Mouse (Mus musculus) heart, embryonic 13.5 days (tissue): ENCODE results near the gene Ube2f. TPM values are rescaled to one million over a fixed set of nuclear protein-coding genes. Genes with fewer than 3 reads are reported as not detected.
A peak's percentile ranks its signal among the peaks of the same experiment; 100 is the strongest.

Experiments
- ATAC-seq: fragments of 200-750 bp; cut with Nextera tagmentation; 2 replicates; pipeline ENCODE4 v1.8.0; 2017; ENCODE audit warnings: moderate TSS enrichment; ENCODE audit not compliant: insufficient number of reproducible peaks, low FRiP score, low TSS enrichment; ENCODE audit errors: extremely low read depth
- H3K27ac ChIP-seq: fragments of 300-500 bp; sonication (generic); replicated peaks from 2 replicates; pipeline ENCODE4 v1.5.1; 2015; ENCODE audit warnings: moderate library complexity, mild to moderate bottlenecking, inconsistent platforms
- H3K27me3 ChIP-seq: fragments of 300-500 bp; sonication (generic); replicated peaks from 2 replicates; pipeline ENCODE4 v1.6.1; 2015; ENCODE audit warnings: mild to moderate bottlenecking, inconsistent platforms
- H3K36me3 ChIP-seq: fragments of 300-500 bp; sonication (generic); 2 replicates; pipeline ENCODE4 v1.6.1; 2015; ENCODE audit warnings: mild to moderate bottlenecking, inconsistent platforms
- H3K4me1 ChIP-seq: fragments of 300-500 bp; sonication (generic); 2 replicates; pipeline ENCODE4 v1.6.1; 2015; ENCODE audit warnings: inconsistent platforms
- H3K4me2 ChIP-seq: fragments of 300-500 bp; sonication (generic); 2 replicates; pipeline ENCODE4 v1.6.1; 2015; ENCODE audit warnings: inconsistent platforms, mild to moderate bottlenecking, moderate library complexity
- H3K4me3 ChIP-seq: fragments of 300-500 bp; sonication (generic); 2 replicates; pipeline ENCODE4 v1.5.1; 2015; ENCODE audit warnings: moderate library complexity, mild to moderate bottlenecking, inconsistent platforms
- H3K9ac ChIP-seq: fragments of 300-500 bp; sonication (generic); 2 replicates; pipeline ENCODE4 v1.6.1; 2015; ENCODE audit warnings: inconsistent platforms, mild to moderate bottlenecking, moderate library complexity
- H3K9me3 ChIP-seq: fragments of 300-500 bp; sonication (generic); 2 replicates; pipeline ENCODE4 v1.6.1; 2016; ENCODE audit warnings: inconsistent platforms
- WGBS: fragments of 180-500 bp; shearing (Covaris S2); methylation state at CpG from one replicate; pipeline ENCODE4 v1.1.7; 2015; ENCODE audit warnings: mixed read lengths; 5-methylcytosine and 5-hydroxymethylcytosine counted together
- polyA plus RNA-seq: library from polyadenylated mRNA; unstranded; fragments of >200 nt; fragmentation: Nextera tagmentation; extraction: Ambion mirVana; gene quantifications from 2 replicates; pipeline ENCODE4 v1.2.1, GENCODE M21; 2015

The Ube2f gene
- polyA plus RNA-seq, 1 experiment from 2014 or later: 61.2 TPM

DNA sequence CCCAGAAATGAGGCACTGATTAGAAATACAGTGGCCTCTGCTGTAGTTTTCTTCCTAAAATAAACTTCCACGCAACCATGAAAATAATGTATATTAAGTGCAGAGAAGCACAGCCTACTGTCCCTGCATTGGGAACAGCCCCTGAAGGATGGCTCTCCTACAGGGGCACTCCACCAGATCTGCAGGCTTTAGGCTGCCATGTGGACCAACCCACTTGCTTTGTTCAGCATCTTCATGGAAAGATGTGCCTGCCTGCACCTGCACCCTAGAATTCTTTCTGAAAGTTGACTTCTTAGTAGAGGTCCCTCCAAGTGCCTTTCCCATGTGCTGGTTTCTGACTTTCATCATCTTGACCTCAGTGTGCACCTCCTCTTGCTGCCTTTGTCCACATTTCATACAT is 34.8 kb upstream of the Ube2f start:
- H3K27ac ChIP-seq: peak overlapping the region; percentile 96
- H3K4me1 ChIP-seq: peaks cover 74% of the 10 kb centered on the region
- ATAC-seq: no peak
- no peak overlapping the region for H3K9ac ChIP-seq
- H3K27me3 ChIP-seq: no peaks in the 10 kb centered on the region
- H3K4me2 ChIP-seq: no peak overlapping the region
- WGBS: 67% methylated on average over 1 of the region's 1 CpGs
- H3K36me3 ChIP-seq: no peaks in the 10 kb centered on the region
- H3K9me3 ChIP-seq: no peaks in the 10 kb centered on the region
- H3K4me3 ChIP-seq: no peak overlapping the region

DNA sequence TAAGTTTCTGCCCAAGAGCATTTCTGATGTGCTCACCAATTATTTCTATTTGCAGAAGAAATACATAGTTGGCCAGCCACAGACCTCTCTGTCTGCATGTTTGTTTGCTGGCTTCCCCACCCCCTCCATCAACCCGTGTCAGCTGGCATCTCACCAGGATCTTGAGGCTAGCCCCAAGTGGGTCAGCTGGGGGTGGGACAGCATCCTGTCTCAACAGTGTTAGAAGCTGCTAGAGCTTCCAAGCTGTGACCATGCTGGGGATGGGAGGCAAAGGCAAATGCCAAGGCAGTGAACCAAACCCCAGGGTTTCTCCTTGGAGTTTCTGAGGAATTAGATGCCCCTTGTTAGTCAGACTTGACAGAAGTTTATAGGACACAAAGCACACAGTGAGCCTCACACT is 34.1 kb upstream of the Ube2f start:
- Histone ChIP-seq H3K4me2 (no peak overlapping the region), H3K9ac (peak overlapping the region; percentile 24; the same call in 1 of the 2 replicates), H3K27ac (peak overlapping the region; percentile 96), H3K36me3 (no peaks in the 10 kb centered on the region), H3K9me3 (no peaks in the 10 kb centered on the region), H3K4me3 (no peak overlapping the region), H3K4me1 (peaks cover 67% of the 10 kb centered on the region), H3K27me3 (no peaks in the 10 kb centered on the region)
- ATAC-seq: no peak
- WGBS: 21% methylated on average over 1 of the region's 1 CpGs

DNA sequence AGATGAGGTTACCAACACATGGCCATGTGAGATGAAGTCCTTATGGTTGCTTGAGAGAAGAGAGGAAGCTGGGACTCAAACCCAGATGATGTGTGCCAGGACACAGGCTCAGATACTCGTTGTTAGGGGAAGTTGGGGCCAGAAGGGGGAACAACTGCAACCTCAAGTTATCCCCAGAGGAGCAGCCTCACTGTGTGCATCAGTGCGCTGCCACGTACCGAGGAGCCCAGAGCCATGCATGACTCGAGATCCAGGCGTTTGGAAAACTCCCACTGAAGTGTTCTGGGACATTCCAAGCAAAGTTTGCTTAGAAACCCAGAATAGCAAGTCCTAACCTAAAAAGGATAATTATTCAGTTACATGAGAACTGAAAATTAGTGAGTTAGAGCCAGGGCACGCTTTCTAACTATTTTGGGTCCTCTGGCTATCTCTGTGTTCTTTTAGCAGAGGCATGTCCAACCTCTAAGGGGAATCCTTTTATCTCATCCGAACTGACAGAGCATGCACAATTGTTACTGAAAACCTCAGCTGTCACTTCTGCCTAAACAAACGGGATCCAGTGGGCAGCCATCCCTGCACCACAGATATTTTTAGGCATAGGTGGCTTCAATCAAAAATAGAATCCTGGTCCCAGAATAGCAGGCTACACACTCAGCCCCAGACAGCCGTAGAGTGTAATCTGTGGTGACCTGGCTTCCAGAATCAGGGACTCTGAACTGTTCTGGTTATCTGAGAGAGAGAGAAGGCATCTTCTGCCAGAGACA is 33.4 kb upstream of the Ube2f start:
- no peak overlapping the region for H3K4me3 ChIP-seq
- no peaks in the 10 kb centered on the region for H3K9me3 ChIP-seq
- peak overlapping the region; percentile 96 for H3K27ac ChIP-seq
- 19% methylated on average over 10 of the region's 10 CpGs for WGBS
- peaks cover 60% of the 10 kb centered on the region for H3K4me1 ChIP-seq
- H3K9ac ChIP-seq: peak overlapping the region; percentile 24
- ATAC-seq: no peak
- no peaks in the 10 kb centered on the region for H3K36me3 ChIP-seq
- peak overlapping the region; percentile 25 for H3K4me2 ChIP-seq
- no peaks in the 10 kb centered on the region for H3K27me3 ChIP-seq

DNA sequence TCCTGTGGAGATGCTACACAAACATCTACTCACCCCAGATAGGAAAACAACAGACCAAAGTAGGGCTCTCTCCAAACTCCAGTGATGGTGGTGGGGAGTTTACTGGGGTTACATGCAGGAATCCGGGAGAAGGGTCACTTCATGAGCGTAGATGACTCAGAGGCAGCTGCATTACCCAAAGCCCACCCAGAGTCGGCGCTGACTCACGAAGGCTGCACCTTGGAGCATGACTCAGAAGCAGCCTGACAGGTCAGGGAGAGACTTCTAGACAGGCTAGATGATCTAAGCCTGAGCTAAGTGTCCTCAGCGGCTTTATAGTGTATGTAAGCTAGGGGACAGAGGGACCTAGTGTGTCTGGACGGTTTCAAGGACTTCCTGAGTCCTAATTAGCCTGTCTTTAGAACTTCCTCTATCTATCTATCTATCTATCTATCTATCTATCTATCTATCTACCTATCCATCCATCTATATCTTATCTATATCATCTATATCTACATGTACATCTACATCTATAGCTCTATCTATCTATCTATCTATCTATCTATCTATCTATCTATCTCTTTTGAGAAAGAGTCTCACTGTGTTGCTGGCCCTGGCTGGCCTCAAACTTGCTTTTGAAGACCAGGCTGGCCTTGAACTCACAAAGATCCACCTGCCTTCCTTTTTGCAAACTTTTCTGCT is 30.3 kb upstream of the Ube2f start:
- H3K9me3 ChIP-seq: no peaks in the 10 kb centered on the region
- WGBS: 81% methylated on average over 7 of the region's 7 CpGs
- H3K36me3 ChIP-seq: no peaks in the 10 kb centered on the region
- H3K27me3 ChIP-seq: no peaks in the 10 kb centered on the region
- peaks cover 39% of the 10 kb centered on the region for H3K4me1 ChIP-seq
- no peak overlapping the region for H3K27ac ChIP-seq
- ATAC-seq: no peak
- H3K4me3 ChIP-seq: no peak overlapping the region
- H3K4me2 ChIP-seq: no peak overlapping the region
- no peak overlapping the region for H3K9ac ChIP-seq

- H3K9ac ChIP-seq: no peak overlapping the region
- no peaks in the 10 kb centered on the region for H3K9me3 ChIP-seq
- no peaks in the 10 kb centered on the region for H3K27me3 ChIP-seq
- H3K27ac ChIP-seq: no peak overlapping the region
- H3K4me3 ChIP-seq: no peak overlapping the region
- no peak overlapping the region for H3K4me2 ChIP-seq
- H3K36me3 ChIP-seq: no peaks in the 10 kb centered on the region
- 83% methylated on average over 3 of the region's 3 CpGs for WGBS
- ATAC-seq: no peak
- peaks cover 33% of the 10 kb centered on the region for H3K4me1 ChIP-seq
Observed at GRCm38 (mm10) chr1:91220322-91220672, 29.8 kb upstream of the Ube2f start.

DNA sequence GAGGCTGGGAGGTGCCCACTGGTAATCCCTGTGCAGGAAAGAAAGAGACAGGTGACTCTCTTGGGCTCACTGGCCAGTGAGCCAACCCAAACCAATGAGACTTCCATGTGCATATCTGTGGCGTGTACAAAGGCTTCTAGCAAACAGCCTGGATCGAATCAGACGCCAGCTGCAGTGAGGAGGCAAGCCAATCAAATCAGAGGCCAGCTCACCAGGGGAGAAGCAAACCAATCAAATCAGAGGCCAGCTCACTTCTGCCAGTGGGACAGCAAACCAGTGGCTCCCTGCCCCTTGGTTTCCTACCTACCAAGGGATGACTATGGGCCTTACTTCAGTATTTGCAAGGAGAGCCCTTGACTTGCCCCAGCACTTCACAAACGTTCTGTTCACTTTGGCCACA is 23.5 kb upstream of the Ube2f start:
- Histone ChIP-seq H3K4me3 (no peak overlapping the region), H3K27me3 (no peaks in the 10 kb centered on the region), H3K9me3 (no peaks in the 10 kb centered on the region), H3K27ac (no peak overlapping the region), H3K9ac (no peak overlapping the region), H3K4me2 (no peak overlapping the region), H3K4me1 (peaks cover 24% of the 10 kb centered on the region), H3K36me3 (no peaks in the 10 kb centered on the region)
- WGBS: 66% methylated on average over 4 of the region's 4 CpGs
- ATAC-seq: no peak

DNA sequence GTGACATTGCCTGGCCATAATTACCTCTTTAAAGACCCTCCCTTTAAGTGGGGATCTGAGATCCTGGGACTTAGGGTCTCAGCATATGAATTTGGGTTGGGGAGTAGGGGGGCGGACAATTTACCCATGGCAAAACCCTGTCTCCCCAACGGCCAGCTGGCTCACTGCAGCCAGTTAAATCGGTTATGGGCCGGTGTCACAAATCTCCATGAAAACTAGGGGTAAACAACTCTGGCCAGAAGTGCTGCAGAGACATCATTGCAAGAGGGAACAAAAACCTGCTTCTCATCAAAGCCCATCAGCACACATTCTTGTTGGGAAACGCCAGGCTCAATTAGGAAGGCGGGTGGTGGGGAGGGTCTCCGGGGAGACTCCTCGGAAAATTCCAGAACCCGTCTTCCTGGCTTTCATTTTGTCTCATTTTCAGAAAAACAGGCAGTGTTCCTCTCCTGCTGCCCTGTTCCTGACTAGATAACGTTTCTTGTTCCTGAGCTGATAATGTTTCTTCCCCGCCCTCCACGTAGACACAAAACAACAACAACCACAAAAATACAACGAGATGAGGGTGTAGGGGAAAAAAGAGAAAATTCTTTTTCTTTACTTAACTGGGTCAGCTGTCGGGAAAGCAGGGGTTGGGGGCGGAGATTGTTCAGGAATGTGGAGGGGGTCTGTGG is 22.6 kb upstream of the Ube2f start:
- ATAC-seq: no peak
- no peaks in the 10 kb centered on the region for H3K9me3 ChIP-seq
- peak overlapping the region; percentile 8; the same call in 1 of the 2 replicates for H3K4me2 ChIP-seq
- no peak overlapping the region for H3K9ac ChIP-seq
- H3K4me3 ChIP-seq: no peak overlapping the region
- H3K4me1 ChIP-seq: peaks cover 24% of the 10 kb centered on the region
- whole genome bisulfite sequencing: 48% methylated on average over 15 of the region's 15 CpGs
- H3K27ac ChIP-seq: peak overlapping the region; percentile 54
- H3K36me3 ChIP-seq: no peaks in the 10 kb centered on the region
- H3K27me3 ChIP-seq: no peaks in the 10 kb centered on the region

- no peak for ATAC-seq
- no peak overlapping the region for H3K9ac ChIP-seq
- peaks cover 24% of the 10 kb centered on the region for H3K4me1 ChIP-seq
- no peak overlapping the region for H3K4me2 ChIP-seq
- H3K4me3 ChIP-seq: no peak overlapping the region
- no peaks in the 10 kb centered on the region for H3K9me3 ChIP-seq
- WGBS: 65% methylated on average over 6 of the region's 6 CpGs
- no peaks in the 10 kb centered on the region for H3K27me3 ChIP-seq
- no peaks in the 10 kb centered on the region for H3K36me3 ChIP-seq
- no peak overlapping the region for H3K27ac ChIP-seq
Observed at GRCm38 (mm10) chr1:91231142-91231541, 19.0 kb upstream of the Ube2f start.

GRCm38 (mm10) chr1:91231896-91232295 is 18.2 kb upstream of the Ube2f start:
- Histone ChIP-seq H3K9ac (no peak overlapping the region), H3K27ac (no peak overlapping the region), H3K4me1 (peaks cover 20% of the 10 kb centered on the region), H3K4me2 (no peak overlapping the region), H3K36me3 (no peaks in the 10 kb centered on the region), H3K9me3 (no peaks in the 10 kb centered on the region), H3K4me3 (no peak overlapping the region), H3K27me3 (no peaks in the 10 kb centered on the region)
- ATAC-seq: no peak
- 50% methylated on average over 5 of the region's 5 CpGs for WGBS

GRCm38 (mm10) chr1:91235395-91235794 is 14.7 kb upstream of the Ube2f start:
- Histone ChIP-seq H3K27me3 (no peaks in the 10 kb centered on the region), H3K9me3 (no peaks in the 10 kb centered on the region), H3K4me1 (peaks cover 5% of the 10 kb centered on the region; the same call in 1 of the 2 replicates), H3K36me3 (no peaks in the 10 kb centered on the region), H3K9ac (no peak overlapping the region), H3K4me3 (no peak overlapping the region), H3K4me2 (no peak overlapping the region), H3K27ac (no peak overlapping the region)
- 52% methylated on average over 5 of the region's 5 CpGs for WGBS
- no peak for ATAC-seq

- no peak overlapping the region for H3K4me3 ChIP-seq
- no peak for ATAC-seq
- no peaks in the 10 kb centered on the region for H3K9me3 ChIP-seq
- no peak overlapping the region for H3K9ac ChIP-seq
- H3K4me2 ChIP-seq: no peak overlapping the region
- no peaks in the 10 kb centered on the region for H3K27me3 ChIP-seq
- H3K36me3 ChIP-seq: no peaks in the 10 kb centered on the region
- H3K4me1 ChIP-seq: peaks cover 5% of the 10 kb centered on the region; the same call in 1 of the 2 replicates
- WGBS: 78% methylated on average over 6 of the region's 6 CpGs
- no peak overlapping the region for H3K27ac ChIP-seq
Observed at GRCm38 (mm10) chr1:91237676-91238075, 12.4 kb upstream of the Ube2f start.
